Mouse (Mus musculus) intestine, postnatal 0 days (tissue): ENCODE results near the gene Vapb. TPM values are rescaled to one million over a fixed set of nuclear protein-coding genes. Genes with fewer than 3 reads are reported as not detected.

ENCODE experiments used
- ATAC-seq: fragments of 200-750 bp; cut with Nextera tagmentation; 2 replicates; pipeline ENCODE4 v1.8.0; 2017; ENCODE audit warnings: mild to moderate bottlenecking, moderate TSS enrichment, moderate library complexity
- H3K27ac ChIP-seq: fragments of 300-500 bp; sonication (generic); 2 replicates; pipeline ENCODE4 v1.5.1; 2014; ENCODE audit warnings: mild to moderate bottlenecking, low read depth, low read length, moderate library complexity
- H3K27me3 ChIP-seq: fragments of 300-500 bp; sonication (generic); replicated peaks from 2 replicates; pipeline ENCODE4 v1.6.1; 2014; ENCODE audit warnings: low read length, mixed read lengths; ENCODE audit not compliant: control insufficient read depth, insufficient read depth
- H3K36me3 ChIP-seq: fragments of 300-500 bp; sonication (generic); 2 replicates; pipeline ENCODE4 v1.6.1; 2014; ENCODE audit warnings: mild to moderate bottlenecking, moderate library complexity; ENCODE audit not compliant: control insufficient read depth, insufficient read depth
- H3K4me1 ChIP-seq: fragments of 300-500 bp; sonication (generic); replicated peaks from 2 replicates; pipeline ENCODE4 v1.6.1; 2014; ENCODE audit warnings: antibody characterized with exemption, low read length, mixed read lengths; ENCODE audit not compliant: control insufficient read depth, insufficient read depth
- H3K4me2 ChIP-seq: fragments of 300-500 bp; sonication (generic); replicated peaks from 2 replicates; pipeline ENCODE4 v1.6.1; 2014; ENCODE audit warnings: low read depth, mild to moderate bottlenecking, moderate library complexity
- H3K4me3 ChIP-seq: fragments of 300-500 bp; sonication (generic); 2 replicates; pipeline ENCODE4 v1.5.1; 2014; ENCODE audit warnings: low read depth, low read length
- H3K9ac ChIP-seq: fragments of 300-500 bp; sonication (generic); 2 replicates; pipeline ENCODE4 v1.6.1; 2014; ENCODE audit warnings: mild to moderate bottlenecking, low read depth, low read length
- H3K9me3 ChIP-seq: fragments of 300-500 bp; sonication (generic); 2 replicates; pipeline ENCODE4 v1.6.1; 2016; ENCODE audit warnings: mixed run types; ENCODE audit not compliant: control insufficient read depth
- CTCF ChIP-seq: sonication (generic); IDR thresholded peaks from 2 replicates; pipeline ENCODE4 v1.5.1; 2016; ENCODE audit warnings: low read depth, mild to moderate bottlenecking, control low read depth, antibody characterized with exemption, moderate library complexity
- WGBS: fragments of 180-500 bp; shearing (Covaris S2); extraction: QIAGEN DNeasy Blood & Tissue Kit; methylation state at CpG from one replicate; pipeline ENCODE4 v1.1.7; 2014; 5-methylcytosine and 5-hydroxymethylcytosine counted together
- polyA plus RNA-seq: library from polyadenylated mRNA; unstranded; fragments of >200 nt; fragmentation: Nextera tagmentation; extraction: Ambion mirVana; gene quantifications from 2 replicates; pipeline ENCODE4 v1.2.1, GENCODE M21; 2015

Vapb gene
- polyA plus RNA-seq, 1 experiment from 2014 or later, result 14.9 TPM

DNA sequence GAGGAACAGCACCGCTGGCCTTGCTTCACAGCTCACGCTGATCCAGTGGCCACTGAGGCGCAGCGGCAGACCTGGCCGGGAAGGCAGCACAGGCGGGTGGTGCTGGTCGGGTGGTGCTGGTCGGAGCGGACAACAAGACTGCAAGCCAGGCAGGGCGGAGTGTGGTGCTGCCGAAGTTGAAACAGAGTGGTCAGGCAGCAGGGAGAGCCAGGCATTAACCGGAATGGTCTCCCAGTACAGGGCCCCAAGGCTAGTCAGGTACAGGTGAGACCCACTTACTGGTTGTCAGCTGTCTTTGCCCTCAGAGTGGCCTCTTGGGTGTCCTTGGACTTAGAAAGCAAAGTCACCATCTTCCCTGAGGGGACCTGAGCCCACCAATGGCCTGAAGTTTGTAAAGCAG is 56.7 kb downstream of the Vapb start:
- no peak overlapping the region for H3K9ac ChIP-seq
- no peak overlapping the region for H3K27ac ChIP-seq
- no peak overlapping the region for H3K4me2 ChIP-seq
- H3K4me1 ChIP-seq, result no peaks in the 10 kb centered on the region
- no peak overlapping the region for H3K4me3 ChIP-seq
- no peaks in the 10 kb centered on the region for H3K36me3 ChIP-seq
- no peak for ATAC-seq
- H3K9me3 ChIP-seq, result no peaks in the 10 kb centered on the region
- H3K27me3 ChIP-seq, result no peaks in the 10 kb centered on the region
- TF ChIP-seq CTCF, result no peak
- WGBS, result 93% methylated on average over 12 of the region's 12 CpGs

- no peak; the same call in 1 of the 2 replicates for ATAC-seq
These were observed 57.5 kb downstream of the Vapb start for GRCm38 (mm10) chr2:173794531-173795510.

DNA sequence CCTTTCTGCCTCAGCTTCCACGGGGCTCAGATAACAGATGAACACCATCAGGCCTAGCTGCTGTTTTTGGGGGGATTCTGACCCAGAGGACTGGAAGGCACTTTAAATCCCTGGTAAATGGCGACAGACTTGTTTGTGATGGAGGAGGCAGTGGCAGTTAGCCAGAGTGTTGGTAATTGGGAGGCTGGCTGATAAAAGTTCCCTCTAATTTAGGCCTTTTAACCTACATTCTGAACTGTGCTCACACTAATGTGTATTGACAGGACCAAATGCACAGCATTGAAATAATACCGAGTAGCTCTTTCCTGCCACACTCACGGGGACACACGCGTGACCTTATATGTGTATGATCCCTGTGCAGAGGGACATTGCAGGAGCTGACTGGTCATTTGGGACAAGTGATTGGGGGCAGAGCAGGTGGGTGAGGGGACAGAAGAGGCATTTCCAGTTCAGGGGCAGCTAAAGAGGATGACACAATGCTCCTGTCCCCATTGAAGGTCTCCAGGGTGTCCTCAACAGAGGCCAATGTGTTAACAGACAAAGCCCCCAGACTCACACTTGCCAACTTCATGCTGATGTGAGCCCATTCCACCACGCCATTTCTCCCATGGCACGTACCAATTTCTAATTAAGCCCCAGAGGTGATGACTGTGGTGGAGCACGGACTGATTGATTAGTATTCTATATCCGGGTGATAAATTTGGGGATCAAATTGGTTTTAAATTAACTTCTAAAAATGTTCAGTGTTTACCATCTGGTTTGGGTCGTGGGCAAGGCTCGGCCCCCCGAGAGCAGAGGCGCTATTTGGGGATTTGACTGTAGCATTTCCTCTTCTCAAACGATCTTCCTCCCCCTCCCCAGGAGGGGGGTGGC is 58.7 kb downstream of the Vapb start:
- WGBS, result 72% methylated on average over 15 of the region's 15 CpGs
- Histone ChIP-seq H3K36me3 (no peaks in the 10 kb centered on the region), H3K4me3 (no peak overlapping the region), H3K27ac (no peak overlapping the region), H3K9me3 (no peaks in the 10 kb centered on the region), H3K4me1 (no peaks in the 10 kb centered on the region), H3K9ac (no peak overlapping the region), H3K27me3 (no peaks in the 10 kb centered on the region), H3K4me2 (no peak overlapping the region)
- no peak for ATAC-seq
- TF ChIP-seq CTCF, result no peak

More at GRCm38 (mm10) chr2:173794531-173795510, 57.5 kb downstream of the Vapb start:
- WGBS, result 72% methylated on average over 21 of the region's 21 CpGs
- H3K9ac ChIP-seq, result no peak overlapping the region
- H3K4me3 ChIP-seq, result no peak overlapping the region
- H3K9me3 ChIP-seq, result no peaks in the 10 kb centered on the region
- no peak overlapping the region for H3K27ac ChIP-seq
- TF ChIP-seq CTCF, result no peak
- no peaks in the 10 kb centered on the region for H3K4me1 ChIP-seq
- no peak overlapping the region for H3K4me2 ChIP-seq
- no peaks in the 10 kb centered on the region for H3K36me3 ChIP-seq
- no peaks in the 10 kb centered on the region for H3K27me3 ChIP-seq

DNA sequence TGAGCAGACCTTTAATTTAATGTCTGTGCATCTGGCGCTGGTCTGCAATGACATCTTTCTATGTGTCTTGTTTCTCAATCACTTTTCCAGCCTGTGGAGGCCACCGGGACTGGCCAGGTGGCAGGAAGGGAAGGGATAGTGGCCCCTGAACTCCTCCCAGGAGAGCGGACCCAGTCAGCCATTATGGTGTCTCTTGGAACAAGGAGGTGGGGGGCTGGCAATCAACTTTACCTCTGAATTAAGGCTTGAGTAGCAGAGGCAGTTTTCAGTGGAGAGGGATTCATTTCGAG is 59.3 kb downstream of the Vapb start:
- H3K9me3 ChIP-seq, result no peaks in the 10 kb centered on the region
- no peak for TF ChIP-seq CTCF

DNA sequence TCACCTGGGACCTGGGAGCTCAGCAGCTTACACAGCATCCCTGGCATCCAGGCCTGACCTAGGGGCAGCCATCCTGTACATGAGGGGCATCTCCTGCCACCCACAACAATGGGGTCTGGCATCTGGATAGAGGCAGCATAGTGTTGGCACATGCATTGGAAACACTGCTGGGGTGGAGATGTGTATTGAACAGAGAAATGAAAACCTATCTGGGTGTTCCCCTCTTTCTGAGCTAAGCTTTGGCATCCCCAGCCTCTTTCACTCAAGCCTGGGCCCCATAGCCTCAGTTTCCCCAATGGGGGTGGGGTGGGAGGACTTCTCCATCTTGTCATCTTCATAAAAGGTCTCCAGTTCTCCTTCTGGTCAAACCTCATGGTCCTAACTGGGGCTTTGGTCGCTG is 62.2 kb downstream of the Vapb start:
- Histone ChIP-seq H3K27me3 (no peaks in the 10 kb centered on the region), H3K4me2 (no peak overlapping the region), H3K27ac (no peak overlapping the region), H3K9ac (no peak overlapping the region), H3K36me3 (no peaks in the 10 kb centered on the region), H3K4me3 (no peak overlapping the region), H3K9me3 (no peaks in the 10 kb centered on the region), H3K4me1 (no peaks in the 10 kb centered on the region)
- ATAC-seq, result no peak
- WGBS, result 82% methylated on average over 1 of the region's 1 CpGs
- TF ChIP-seq CTCF, result no peak

More for the DNA sequence above, 59.3 kb downstream of the Vapb start:
- H3K27ac ChIP-seq, result no peak overlapping the region
- no peak overlapping the region for H3K4me3 ChIP-seq
- no peak for ATAC-seq
- no peak overlapping the region for H3K4me2 ChIP-seq
- H3K27me3 ChIP-seq, result no peaks in the 10 kb centered on the region
- no peaks in the 10 kb centered on the region for H3K4me1 ChIP-seq
- no peaks in the 10 kb centered on the region for H3K36me3 ChIP-seq
- H3K9ac ChIP-seq, result no peak overlapping the region
- 69% methylated on average over 4 of the region's 4 CpGs for WGBS

- no peak overlapping the region for H3K4me2 ChIP-seq
- H3K27ac ChIP-seq, result no peak overlapping the region
- no peaks in the 10 kb centered on the region for H3K9me3 ChIP-seq
- no peak for ATAC-seq
- H3K4me1 ChIP-seq, result no peaks in the 10 kb centered on the region
- no peaks in the 10 kb centered on the region for H3K36me3 ChIP-seq
- H3K9ac ChIP-seq, result no peak overlapping the region
- 89% methylated on average over 9 of the region's 9 CpGs for WGBS
- no peaks in the 10 kb centered on the region for H3K27me3 ChIP-seq
- TF ChIP-seq CTCF, result no peak
- no peak overlapping the region for H3K4me3 ChIP-seq
These were observed 63.3 kb downstream of the Vapb start for GRCm38 (mm10) chr2:173800566-173800965.
